Mouse (Mus musculus) thymus, adult 2 months (tissue): ENCODE data around the gene Paf1.

Source experiments
- CTCF ChIP-seq: fragments of 200-500 bp; IDR thresholded peaks from 2 replicates; pipeline ENCODE4 v1.5.1; 2012; ENCODE audit warnings: mild to moderate bottlenecking, control low read depth, low read length, moderate library complexity, borderline replicate concordance; ENCODE audit not compliant: control insufficient read depth, poor library complexity, insufficient read depth; ENCODE audit errors: extremely low read depth
- POLR2A ChIP-seq: fragments of 200-500 bp; IDR thresholded peaks from 2 replicates; pipeline ENCODE4 v1.6.1; 2012; ENCODE audit warnings: mild to moderate bottlenecking, low read length, control low read depth, moderate library complexity; ENCODE audit not compliant: control insufficient read depth, poor library complexity, insufficient read depth; ENCODE audit errors: extremely low read depth

GRCm38 (mm10) chr7:28393272-28393951 is 661 bp downstream of the Paf1 start:
- TF ChIP-seq CTCF (no peak), POLR2A (no peak)
